Mouse (Mus musculus) midbrain, embryonic 15.5 days (tissue): ENCODE data around the gene Idua. TPM values are rescaled to one million over a fixed set of nuclear protein-coding genes. Genes with fewer than 3 reads are reported as not detected.

Experiments
- ATAC-seq: fragments of 200-750 bp; cut with Nextera tagmentation; replicated peaks from 2 replicates; pipeline ENCODE4 v1.8.0; 2017; ENCODE audit warnings: moderate TSS enrichment
- H3K27ac ChIP-seq: fragments of 300-500 bp; sonication (generic); 2 replicates; pipeline ENCODE4 v1.5.1; 2015; ENCODE audit warnings: mild to moderate bottlenecking, inconsistent platforms
- H3K27me3 ChIP-seq: fragments of 300-500 bp; sonication (generic); replicated peaks from 2 replicates; pipeline ENCODE4 v1.6.1; 2015; ENCODE audit warnings: inconsistent platforms
- H3K36me3 ChIP-seq: fragments of 300-500 bp; sonication (generic); replicated peaks from 2 replicates; pipeline ENCODE4 v1.6.1; 2015; ENCODE audit warnings: inconsistent platforms
- H3K4me1 ChIP-seq: fragments of 300-500 bp; sonication (generic); 2 replicates; pipeline ENCODE4 v1.6.1; 2015; ENCODE audit warnings: inconsistent platforms
- H3K4me2 ChIP-seq: fragments of 300-500 bp; sonication (generic); 2 replicates; pipeline ENCODE4 v1.6.1; 2015; ENCODE audit warnings: inconsistent platforms, mild to moderate bottlenecking, moderate library complexity
- H3K4me3 ChIP-seq: fragments of 300-500 bp; sonication (generic); 2 replicates; pipeline ENCODE4 v1.5.1; 2015; ENCODE audit warnings: mild to moderate bottlenecking, inconsistent platforms
- H3K9ac ChIP-seq: fragments of 300-500 bp; sonication (generic); 2 replicates; pipeline ENCODE4 v1.6.1; 2015; ENCODE audit warnings: mild to moderate bottlenecking, inconsistent platforms
- H3K9me3 ChIP-seq: fragments of 300-500 bp; sonication (generic); 2 replicates; pipeline ENCODE4 v1.6.1; 2016; ENCODE audit warnings: inconsistent platforms
- WGBS: fragments of 180-500 bp; shearing (Covaris S2); methylation state at CpG from one replicate; pipeline ENCODE4 v1.1.7; 2015; ENCODE audit warnings: mixed read lengths; 5-methylcytosine and 5-hydroxymethylcytosine counted together
- polyA plus RNA-seq: library from polyadenylated mRNA; unstranded; fragments of >200 nt; fragmentation: Nextera tagmentation; extraction: Ambion mirVana; gene quantifications from 2 replicates; pipeline ENCODE4 v1.2.1, GENCODE M21; 2015

The Idua gene
- polyA plus RNA-seq, 1 experiment from 2014 or later, result 15.9 TPM

DNA sequence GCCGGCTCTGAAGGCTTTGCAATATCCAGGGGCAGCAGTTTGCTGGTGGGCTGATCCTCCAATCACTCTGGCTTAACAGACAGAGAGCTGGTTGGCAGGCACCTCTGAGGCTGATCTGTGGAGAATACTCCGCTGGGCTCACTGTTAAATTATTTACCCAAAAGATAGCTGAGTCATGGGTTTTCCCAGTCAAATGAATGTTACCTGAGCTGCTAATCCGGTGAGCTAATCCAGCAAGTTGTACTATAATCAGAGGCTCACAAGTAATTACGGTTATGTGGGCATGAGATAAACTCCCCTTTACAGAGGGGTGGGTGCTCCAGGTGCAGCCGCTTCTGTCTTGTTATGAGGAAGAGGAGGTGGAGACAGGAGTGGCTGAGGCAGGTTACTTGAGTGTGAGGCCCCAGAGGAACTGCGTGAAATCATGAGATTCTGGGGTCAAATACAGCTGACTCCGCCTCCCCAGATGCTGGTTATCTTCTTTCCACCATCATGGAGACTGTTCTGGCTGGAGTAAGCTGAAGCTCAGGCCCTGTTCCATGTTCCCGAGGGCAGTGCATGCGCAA lies 15.2 kb downstream of the Idua start, which contains the start of gene Slc26a1:
TSS of gene Slc26a1 (minus strand) at position 319 of the 566 bp plus-strand sequence.
- no peak within 1 kb of the TSS for H3K27ac ChIP-seq
- H3K4me2 ChIP-seq, result no peak within 1 kb of the TSS
- no peak within 1 kb of the TSS for H3K4me3 ChIP-seq
- no peak for ATAC-seq
- H3K9ac ChIP-seq, result no peak within 1 kb of the TSS
- H3K9me3 ChIP-seq, result no peaks in the 10 kb centered on the region; the same call in 1 of the 2 replicates
- H3K27me3 ChIP-seq, result no peaks in the 10 kb centered on the region
- H3K4me1 ChIP-seq, result peaks cover 18% of the 10 kb centered on the region
- 80% methylated on average over 9 of the region's 9 CpGs for WGBS
- no peaks in the 10 kb centered on the region for H3K36me3 ChIP-seq

DNA sequence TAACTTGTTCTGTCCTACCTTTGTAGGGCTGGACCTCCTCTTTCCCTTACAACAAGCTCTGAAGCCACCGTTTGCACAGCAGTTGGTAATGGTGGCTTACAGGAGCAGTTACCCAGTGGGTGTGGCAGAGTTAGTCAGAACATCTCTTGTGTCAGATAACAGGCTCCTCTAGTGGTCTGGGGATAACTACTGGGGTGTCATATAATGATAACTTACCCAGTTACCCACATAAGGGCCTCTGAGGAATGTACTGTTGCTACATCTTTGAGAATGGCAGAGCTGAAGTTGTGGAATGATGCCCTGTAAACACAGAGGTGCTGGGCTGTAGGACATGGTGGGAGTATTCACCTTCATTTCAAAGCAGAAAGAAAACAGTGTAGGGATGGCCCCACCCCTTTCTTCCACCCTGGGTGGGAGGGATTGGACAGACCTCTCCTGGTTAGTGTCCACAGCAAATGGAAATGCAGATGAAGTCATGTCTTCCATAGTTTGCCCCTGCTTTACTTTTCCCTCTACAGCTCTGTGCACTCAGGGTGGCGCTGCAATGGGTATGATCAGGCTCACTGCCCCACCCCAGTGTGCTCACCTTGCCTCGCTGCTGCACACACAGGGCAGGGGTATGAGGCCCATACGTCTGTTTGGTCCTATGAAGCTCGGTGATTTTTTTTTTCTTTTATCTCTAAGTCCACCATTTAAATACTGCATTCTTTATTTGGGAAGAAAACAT lies 16.8 kb downstream of the Idua start:
- Histone ChIP-seq H3K4me2 (peak overlapping the region; percentile 65), H3K4me3 (peak overlapping the region; percentile 35), H3K9me3 (no peaks in the 10 kb centered on the region), H3K36me3 (no peaks in the 10 kb centered on the region), H3K4me1 (peaks cover 16% of the 10 kb centered on the region), H3K9ac (peak overlapping the region; percentile 47; the same call in 1 of the 2 replicates), H3K27me3 (no peaks in the 10 kb centered on the region), H3K27ac (peak overlapping the region; percentile 92)
- 14% methylated on average over 5 of the region's 5 CpGs for WGBS
- peak; percentile 79 for ATAC-seq

DNA sequence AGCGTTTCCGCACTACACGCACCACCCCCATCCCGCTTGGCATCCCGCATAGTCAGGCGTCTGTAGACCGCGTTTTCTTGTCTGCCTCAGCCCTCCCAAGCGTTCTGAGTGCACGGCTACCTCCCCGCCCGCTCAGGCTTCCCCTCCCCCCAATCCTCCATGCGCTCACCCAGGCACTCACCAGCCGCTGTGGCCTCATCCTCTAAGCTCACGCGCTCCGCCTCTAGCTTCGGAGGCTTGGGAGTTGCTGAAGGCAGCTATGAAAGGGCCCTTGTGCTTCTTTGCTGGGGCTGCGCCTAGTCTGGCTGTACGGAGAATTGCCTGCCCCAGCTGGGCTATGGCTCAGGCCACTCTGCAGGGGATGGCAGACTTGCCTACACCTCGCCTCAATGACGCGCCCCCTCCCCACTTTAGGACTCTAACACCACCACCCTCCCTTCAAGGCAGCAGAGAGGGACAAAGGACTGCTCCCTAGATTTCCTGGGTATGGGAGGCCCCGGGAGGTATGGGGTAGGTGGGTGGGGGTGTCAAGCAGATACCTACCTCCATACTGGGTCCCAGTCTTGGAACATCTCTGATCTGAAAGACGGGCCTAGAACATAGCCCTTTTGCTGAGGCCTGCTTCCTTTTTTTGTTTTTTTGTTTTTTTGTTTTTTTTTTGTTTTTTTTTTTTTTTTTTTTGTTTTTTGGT lies 17.6 kb downstream of the Idua start:
- peak overlapping the region; percentile 92 for H3K27ac ChIP-seq
- H3K9ac ChIP-seq, result peak overlapping the region; percentile 47
- H3K4me1 ChIP-seq, result peaks cover 16% of the 10 kb centered on the region
- no peaks in the 10 kb centered on the region for H3K9me3 ChIP-seq
- H3K27me3 ChIP-seq, result no peaks in the 10 kb centered on the region
- peak; percentile 92 for ATAC-seq
- H3K4me2 ChIP-seq, result peak overlapping the region; percentile 65
- H3K36me3 ChIP-seq, result no peaks in the 10 kb centered on the region
- H3K4me3 ChIP-seq, result peak overlapping the region; percentile 35
- WGBS, result 2% methylated on average over 25 of the region's 25 CpGs

DNA sequence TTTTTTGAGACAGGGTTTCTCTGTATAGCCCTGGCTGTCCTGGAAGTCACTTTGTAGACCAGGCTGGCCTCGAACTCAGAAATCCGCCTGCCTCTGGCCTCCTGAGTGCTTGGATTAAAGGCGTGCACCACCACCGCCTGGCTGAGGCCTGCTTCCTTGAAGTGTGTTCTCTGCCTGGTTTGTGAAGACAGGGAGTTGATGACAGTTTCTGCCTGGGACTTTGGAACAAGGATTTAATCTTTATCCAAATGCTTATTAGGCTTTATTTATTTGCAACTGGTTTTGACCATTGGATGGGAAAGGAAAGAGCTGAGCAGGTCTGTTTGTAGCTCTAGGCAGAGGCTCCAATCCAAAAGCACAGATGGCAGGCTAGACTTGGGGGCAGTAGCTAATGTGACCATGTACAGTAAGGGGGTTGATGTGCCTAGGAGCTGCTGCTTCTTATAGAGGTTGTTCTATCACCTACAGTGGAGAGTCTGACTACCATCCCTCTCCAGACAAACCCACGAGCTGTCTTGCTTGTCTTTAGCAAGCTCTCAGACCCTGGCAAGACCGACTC lies 18.2 kb downstream of the Idua start:
- no peaks in the 10 kb centered on the region for H3K9me3 ChIP-seq
- no peaks in the 10 kb centered on the region for H3K36me3 ChIP-seq
- no peaks in the 10 kb centered on the region for H3K27me3 ChIP-seq
- no peak overlapping the region for H3K9ac ChIP-seq
- ATAC-seq, result no peak
- H3K27ac ChIP-seq, result no peak overlapping the region
- H3K4me3 ChIP-seq, result no peak overlapping the region
- peaks cover 16% of the 10 kb centered on the region for H3K4me1 ChIP-seq
- no peak overlapping the region for H3K4me2 ChIP-seq
- WGBS, result 89% methylated on average over 6 of the region's 6 CpGs

DNA sequence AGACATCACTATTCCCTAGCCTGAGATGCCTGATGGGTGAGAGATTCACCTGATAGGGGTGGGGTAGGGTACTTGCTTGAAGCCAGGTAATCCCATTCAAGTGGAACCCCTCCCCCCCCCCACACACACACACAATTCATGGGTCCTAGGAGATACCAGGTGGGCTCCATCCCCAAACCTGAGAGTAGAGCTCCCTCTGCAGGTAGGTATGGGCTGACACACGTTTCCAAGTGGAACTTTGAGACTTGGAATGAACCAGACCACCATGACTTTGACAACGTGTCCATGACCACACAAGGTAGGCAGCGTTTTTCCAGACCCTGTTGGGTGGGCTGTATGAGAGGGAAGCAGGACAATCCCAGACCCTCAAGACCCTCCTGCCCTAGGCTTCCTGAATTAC lies 19.8 kb downstream of the Idua start:
- Histone ChIP-seq H3K27ac (no peak overlapping the region), H3K4me2 (no peak overlapping the region), H3K36me3 (no peaks in the 10 kb centered on the region), H3K4me3 (no peak overlapping the region), H3K9me3 (no peaks in the 10 kb centered on the region), H3K9ac (no peak overlapping the region), H3K4me1 (peaks cover 16% of the 10 kb centered on the region), H3K27me3 (no peaks in the 10 kb centered on the region)
- ATAC-seq, result no peak
- WGBS, result 65% methylated on average over 3 of the region's 3 CpGs

DNA sequence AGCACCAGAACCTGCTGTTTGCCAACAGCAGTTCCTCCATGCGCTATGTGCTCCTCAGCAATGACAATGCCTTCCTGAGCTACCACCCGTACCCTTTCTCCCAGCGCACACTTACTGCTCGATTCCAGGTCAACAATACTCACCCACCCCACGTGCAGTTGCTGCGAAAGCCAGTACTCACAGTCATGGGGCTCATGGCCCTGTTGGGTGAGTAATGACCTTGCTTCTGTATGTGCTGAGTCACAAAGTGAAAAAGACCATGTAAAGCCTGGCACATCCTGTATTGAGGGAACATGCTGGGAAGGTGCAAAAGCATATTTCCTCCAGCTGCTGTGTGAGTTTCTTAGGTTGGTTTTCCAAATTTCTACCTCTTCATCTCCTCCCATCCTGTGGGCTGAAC lies 20.7 kb downstream of the Idua start:
- ATAC-seq, result no peak
- no peaks in the 10 kb centered on the region for H3K9me3 ChIP-seq
- H3K27ac ChIP-seq, result no peak overlapping the region
- H3K36me3 ChIP-seq, result no peaks in the 10 kb centered on the region
- no peak overlapping the region for H3K4me3 ChIP-seq
- H3K4me2 ChIP-seq, result no peak overlapping the region
- 92% methylated on average over 6 of the region's 6 CpGs for WGBS
- no peak overlapping the region for H3K9ac ChIP-seq
- H3K27me3 ChIP-seq, result no peaks in the 10 kb centered on the region
- H3K4me1 ChIP-seq, result peaks cover 16% of the 10 kb centered on the region

DNA sequence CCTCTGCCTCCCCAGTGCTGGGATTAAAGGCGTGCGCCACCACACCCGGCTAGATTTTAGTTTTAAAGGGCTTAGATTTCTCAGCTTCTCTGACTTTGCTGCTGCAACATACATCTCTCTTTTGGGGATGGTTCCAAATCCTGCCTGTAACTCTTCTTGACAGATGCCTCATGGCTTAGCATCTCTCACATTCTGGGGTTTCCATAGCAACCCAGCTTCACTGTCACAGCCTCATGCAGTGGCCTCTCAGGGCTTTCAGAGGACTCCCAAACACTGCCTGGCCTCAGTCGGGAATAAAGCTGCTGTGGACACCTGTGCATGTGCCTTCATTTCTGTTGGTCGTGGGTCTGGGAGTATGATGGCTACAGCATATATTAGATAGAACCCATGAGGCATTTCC lies 29.0 kb downstream of the Idua start:
- Histone ChIP-seq H3K27ac (no peak overlapping the region), H3K36me3 (no peaks in the 10 kb centered on the region), H3K4me1 (peaks cover 12% of the 10 kb centered on the region; the same call in 1 of the 2 replicates), H3K27me3 (peaks cover 10% of the 10 kb centered on the region), H3K4me2 (no peak overlapping the region), H3K4me3 (no peak overlapping the region), H3K9ac (no peak overlapping the region), H3K9me3 (no peaks in the 10 kb centered on the region)
- WGBS, result 63% methylated on average over 5 of the region's 5 CpGs
- ATAC-seq, result no peak

DNA sequence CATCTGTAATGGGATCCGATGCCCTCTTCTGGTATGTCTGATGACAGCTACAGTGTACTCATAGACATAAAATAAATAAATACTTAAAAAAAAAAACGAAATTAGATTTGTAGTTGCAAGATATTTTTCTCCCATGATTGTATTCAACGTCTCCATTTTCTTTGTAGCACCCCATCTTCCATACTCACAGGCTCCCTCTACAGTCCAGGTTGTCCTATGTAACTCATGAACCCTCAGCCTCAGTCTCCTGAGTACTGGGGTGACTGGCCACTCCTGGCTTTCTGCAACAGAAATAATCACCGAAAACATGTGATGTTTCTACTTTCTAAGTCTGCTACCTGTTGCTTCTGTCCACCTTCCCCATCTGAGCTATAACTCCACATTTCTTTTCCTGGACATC lies 31.0 kb downstream of the Idua start:
- no peak for ATAC-seq
- Histone ChIP-seq H3K4me2 (no peak overlapping the region), H3K9ac (no peak overlapping the region), H3K27me3 (peaks cover 18% of the 10 kb centered on the region), H3K27ac (no peak overlapping the region), H3K36me3 (no peaks in the 10 kb centered on the region), H3K9me3 (no peaks in the 10 kb centered on the region), H3K4me3 (no peak overlapping the region), H3K4me1 (peaks cover 22% of the 10 kb centered on the region)
- 76% methylated on average over 4 of the region's 4 CpGs for WGBS

DNA sequence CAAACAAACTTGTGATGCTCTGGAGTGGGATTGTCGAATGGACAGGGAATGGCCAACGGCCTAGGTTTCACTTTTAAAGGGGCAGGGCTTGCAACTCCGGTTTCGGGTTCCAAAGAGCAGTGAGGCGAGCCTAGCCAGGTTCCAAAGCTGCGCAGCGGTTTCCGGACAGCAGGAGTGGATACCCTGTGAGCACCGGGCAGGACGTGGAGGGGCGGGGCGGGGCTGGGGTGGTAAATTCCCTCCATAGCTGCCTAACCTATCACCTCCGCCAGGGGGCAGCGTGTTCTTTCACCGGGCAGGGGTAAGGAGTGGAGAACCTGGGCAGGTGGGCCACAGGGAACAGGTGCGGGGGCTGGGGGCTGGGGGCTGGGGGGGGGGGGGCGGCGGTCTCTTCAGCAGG lies 32.1 kb downstream of the Idua start, which contains the start of gene Fgfrl1:
TSS of gene Fgfrl1 (plus strand) at position 112 of the 400 bp plus-strand sequence.
- Histone ChIP-seq H3K27ac (no peak within 1 kb of the TSS), H3K4me2 (peak within 1 kb of the TSS; percentile 91), H3K9ac (no peak within 1 kb of the TSS), H3K4me1 (peaks cover 22% of the 10 kb centered on the region), H3K4me3 (0 out of 2 replicates have a peak within 1 kb of the TSS, but pooled peaks have one; percentile 15), H3K9me3 (no peaks in the 10 kb centered on the region), H3K27me3 (peaks cover 18% of the 10 kb centered on the region), H3K36me3 (no peaks in the 10 kb centered on the region)
- 3% methylated on average over 17 of the region's 18 CpGs for WGBS
- no peak for ATAC-seq

DNA sequence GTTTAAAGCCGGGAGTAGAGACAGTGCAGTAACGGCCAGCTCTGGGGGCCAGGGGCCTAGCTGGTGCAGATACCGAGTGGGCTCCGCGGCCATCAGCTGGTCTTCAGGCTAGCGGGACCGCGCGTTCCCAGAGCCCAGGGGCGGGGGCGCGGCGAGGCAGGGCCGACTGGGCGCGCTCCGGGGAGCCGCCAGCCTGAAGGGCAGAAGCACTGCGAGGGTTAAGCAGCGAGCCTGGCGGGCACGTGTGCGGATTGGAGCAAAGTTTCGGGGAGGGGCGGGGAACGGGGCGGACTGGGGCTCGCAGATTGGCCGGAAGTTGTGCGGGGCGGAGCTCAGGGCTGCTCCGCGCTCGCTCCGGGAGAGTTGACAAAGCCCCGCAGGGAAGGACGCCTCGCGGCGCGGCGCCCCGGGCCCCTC lies 33.7 kb downstream of the Idua start:
- WGBS, result under 1% methylated on average over 37 of the region's 43 CpGs
- no peaks in the 10 kb centered on the region for H3K36me3 ChIP-seq
- no peaks in the 10 kb centered on the region for H3K9me3 ChIP-seq
- peak; percentile 95 for ATAC-seq
- H3K27me3 ChIP-seq, result peaks cover 18% of the 10 kb centered on the region
- H3K4me3 ChIP-seq, result peak overlapping the region; percentile 73
- peaks cover 26% of the 10 kb centered on the region for H3K4me1 ChIP-seq
- H3K9ac ChIP-seq, result peak overlapping the region; percentile 33; the same call in 1 of the 2 replicates
- H3K27ac ChIP-seq, result no peak overlapping the region
- H3K4me2 ChIP-seq, result peak overlapping the region; percentile 91

DNA sequence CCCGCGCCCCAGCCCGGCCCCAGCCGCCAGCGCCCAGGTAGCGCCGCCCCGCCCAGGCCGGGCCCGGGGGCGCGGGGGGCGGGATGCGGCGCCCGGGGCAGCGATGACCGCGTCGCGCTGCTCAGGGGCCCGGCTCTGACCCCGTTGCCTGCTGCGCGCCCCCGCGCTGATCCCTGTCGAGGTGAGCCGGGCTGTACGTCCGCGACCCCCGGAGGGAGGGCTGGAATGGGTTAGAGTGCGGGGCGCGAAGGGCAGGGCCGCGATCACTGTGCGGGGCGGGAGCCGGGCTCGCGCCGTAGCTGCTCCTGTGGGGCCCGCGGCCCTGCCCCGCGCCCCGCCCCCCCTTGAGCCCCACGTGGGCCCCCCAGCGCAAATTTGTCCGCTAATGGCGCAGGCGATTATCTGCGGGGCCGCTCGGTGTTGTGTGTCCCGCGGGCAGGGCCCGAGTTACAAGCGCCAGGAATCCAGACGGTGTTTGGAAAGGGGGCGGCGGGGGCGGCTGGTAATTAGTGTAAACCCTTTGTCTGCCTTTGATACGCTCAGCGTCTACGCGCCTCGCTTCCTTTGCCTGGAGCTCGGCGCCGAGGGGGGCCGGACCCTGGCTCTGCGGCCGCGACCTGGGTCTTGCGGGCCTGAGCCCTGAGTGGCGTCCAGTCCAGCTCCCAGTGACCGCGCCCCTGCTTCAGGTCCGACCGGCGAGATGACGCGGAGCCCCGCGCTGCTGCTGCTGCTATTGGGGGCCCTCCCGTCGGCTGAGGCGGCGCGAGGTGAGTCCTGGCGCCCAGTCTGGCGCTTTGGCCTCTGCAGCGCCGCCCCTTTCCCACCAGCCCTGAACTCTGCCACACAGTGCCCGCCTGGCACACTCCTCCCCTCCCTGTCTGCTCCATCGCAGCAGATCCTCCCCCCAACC lies 34.5 kb downstream of the Idua start:
- Histone ChIP-seq H3K27ac (no peak overlapping the region), H3K9ac (peak overlapping the region; percentile 33), H3K36me3 (no peaks in the 10 kb centered on the region), H3K4me2 (peak overlapping the region; percentile 91), H3K27me3 (peaks cover 18% of the 10 kb centered on the region), H3K9me3 (no peaks in the 10 kb centered on the region), H3K4me1 (peaks cover 26% of the 10 kb centered on the region), H3K4me3 (peak overlapping the region; percentile 73)
- WGBS, result under 1% methylated on average over 98 of the region's 99 CpGs
- ATAC-seq, result peak; percentile 69
